Mouse (Mus musculus): ENCODE data around the gene Snai1.

GRCm38 (mm10) chr2:167507719-167508385 is 30.1 kb upstream of the Snai1 start:
- TF ChIP-seq CTCF (conservative IDR thresholded peaks at IDR 0.05; ENCODE audit: low read length) (no peak), POU5F1 (IDR thresholded peaks at IDR 0.05; ENCODE audit: borderline replicate concordance, low read length) (no peak), NANOG (IDR thresholded peaks at IDR 0.05; ENCODE audit: borderline replicate concordance, low read length) (no peak)

Data from E14TG2a.4 (cell line).